Mouse (Mus musculus) stomach, embryonic 16.5 days (tissue): ENCODE measurements around the gene Tango6. TPM values are rescaled to one million over a fixed set of nuclear protein-coding genes. Genes with fewer than 3 reads are reported as not detected.

Source experiments
- ATAC-seq: fragments of 200-750 bp; cut with Nextera tagmentation; 2 replicates; pipeline ENCODE4 v1.8.0; 2017; ENCODE audit warnings: moderate number of reproducible peaks, moderate TSS enrichment; ENCODE audit not compliant: insufficient read depth, low FRiP score
- H3K27ac ChIP-seq: fragments of 300-500 bp; sonication (generic); 2 replicates; pipeline ENCODE4 v1.5.1; 2014; ENCODE audit warnings: low read length
- H3K27me3 ChIP-seq: fragments of 300-500 bp; sonication (generic); 2 replicates; pipeline ENCODE4 v1.6.1; 2014; ENCODE audit warnings: low read length, control low read depth, mixed read lengths; ENCODE audit not compliant: control insufficient read depth, insufficient read depth
- H3K36me3 ChIP-seq: fragments of 300-500 bp; sonication (generic); 2 replicates; pipeline ENCODE4 v1.6.1; 2014; ENCODE audit warnings: low read length; ENCODE audit not compliant: control insufficient read depth, insufficient read depth
- H3K4me1 ChIP-seq: fragments of 300-500 bp; sonication (generic); 2 replicates; pipeline ENCODE4 v1.6.1; 2014; ENCODE audit warnings: low read length, control low read depth, mixed read lengths; ENCODE audit not compliant: control insufficient read depth, insufficient read depth
- H3K4me2 ChIP-seq: fragments of 300-500 bp; sonication (generic); 2 replicates; pipeline ENCODE4 v1.6.1; 2014; ENCODE audit warnings: low read depth, low read length, mixed read lengths
- H3K4me3 ChIP-seq: fragments of 300-500 bp; sonication (generic); replicated peaks from 2 replicates; pipeline ENCODE4 v1.5.1; 2014; ENCODE audit warnings: mild to moderate bottlenecking, low read length
- H3K9ac ChIP-seq: fragments of 300-500 bp; sonication (generic); 2 replicates; pipeline ENCODE4 v1.6.1; 2014; ENCODE audit warnings: low read length
- H3K9me3 ChIP-seq: fragments of 300-500 bp; sonication (generic); replicated peaks from 2 replicates; pipeline ENCODE4 v1.6.1; 2016; ENCODE audit warnings: low read length, control low read depth; ENCODE audit not compliant: control insufficient read depth
- WGBS: fragments of 180-500 bp; shearing (Covaris S2); extraction: QIAGEN DNeasy Blood & Tissue Kit; methylation state at CpG from one replicate; pipeline ENCODE4 v1.1.7; 2014; 5-methylcytosine and 5-hydroxymethylcytosine counted together
- polyA plus RNA-seq: library from polyadenylated mRNA; unstranded; fragments of >200 nt; fragmentation: Nextera tagmentation; extraction: Ambion mirVana; gene quantifications from 2 replicates; pipeline ENCODE4 v1.2.1, GENCODE M21; 2015

Tango6 gene
- polyA plus RNA-seq, 1 experiment from 2014 or later: 9.4 TPM

DNA sequence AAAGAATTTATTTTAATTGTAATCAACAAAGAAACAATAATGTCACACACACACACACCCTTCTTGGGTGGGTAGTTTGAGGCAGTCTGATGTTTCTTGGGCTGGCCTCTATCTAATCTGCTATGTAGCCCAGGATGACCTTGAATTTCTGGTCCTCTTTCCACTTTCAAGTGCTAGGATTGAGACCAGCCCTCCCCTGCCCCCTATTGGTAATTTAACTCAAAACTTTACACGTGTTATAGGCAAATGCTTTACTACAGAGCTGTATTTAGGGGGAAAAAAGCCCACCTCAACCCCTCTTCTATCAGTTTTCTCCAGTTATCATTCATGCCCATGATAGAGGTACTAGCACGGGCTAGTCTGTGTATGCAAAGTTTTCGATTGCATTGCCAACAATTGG is 37.9 kb upstream of the Tango6 start:
- Histone ChIP-seq H3K27me3 (no peaks in the 10 kb centered on the region), H3K4me3 (no peak overlapping the region), H3K4me2 (no peak overlapping the region), H3K4me1 (peaks cover 23% of the 10 kb centered on the region; the same call in 1 of the 2 replicates), H3K9me3 (no peaks in the 10 kb centered on the region), H3K36me3 (no peaks in the 10 kb centered on the region), H3K9ac (no peak overlapping the region), H3K27ac (peak overlapping the region; percentile 94)
- ATAC-seq: no peak
- 65% methylated on average over 3 of the region's 3 CpGs for WGBS

DNA sequence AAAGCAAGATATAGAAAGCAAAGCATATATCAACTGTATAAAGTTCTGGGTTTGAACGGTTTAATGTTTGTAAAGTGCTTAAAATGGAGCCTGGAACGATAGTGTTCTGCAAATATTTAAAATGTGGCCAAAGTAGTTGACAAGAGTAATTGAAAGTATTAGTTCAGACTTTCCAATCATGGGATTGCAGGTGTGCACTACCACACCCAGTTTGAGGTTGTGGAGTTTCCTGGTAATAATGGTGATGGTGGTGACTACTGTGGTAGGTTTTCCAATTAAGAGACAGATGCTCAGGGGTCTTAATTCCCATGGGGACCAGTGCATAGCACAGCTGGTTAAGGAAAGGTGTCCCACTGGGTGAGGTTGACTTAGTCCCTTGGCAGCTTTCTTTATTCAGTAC is 36.7 kb upstream of the Tango6 start:
- ATAC-seq: peak; percentile 38; the same call in 1 of the 2 replicates
- H3K9ac ChIP-seq: no peak overlapping the region
- no peak overlapping the region for H3K4me3 ChIP-seq
- H3K27ac ChIP-seq: peak overlapping the region; percentile 94
- 0 out of 2 replicates have a peak overlapping the region, but pooled peaks have one; percentile 2 for H3K4me2 ChIP-seq
- peaks cover 19% of the 10 kb centered on the region; the same call in 1 of the 2 replicates for H3K4me1 ChIP-seq
- 60% methylated on average over 2 of the region's 2 CpGs for WGBS
- H3K9me3 ChIP-seq: no peaks in the 10 kb centered on the region
- H3K27me3 ChIP-seq: no peaks in the 10 kb centered on the region
- no peaks in the 10 kb centered on the region for H3K36me3 ChIP-seq

DNA sequence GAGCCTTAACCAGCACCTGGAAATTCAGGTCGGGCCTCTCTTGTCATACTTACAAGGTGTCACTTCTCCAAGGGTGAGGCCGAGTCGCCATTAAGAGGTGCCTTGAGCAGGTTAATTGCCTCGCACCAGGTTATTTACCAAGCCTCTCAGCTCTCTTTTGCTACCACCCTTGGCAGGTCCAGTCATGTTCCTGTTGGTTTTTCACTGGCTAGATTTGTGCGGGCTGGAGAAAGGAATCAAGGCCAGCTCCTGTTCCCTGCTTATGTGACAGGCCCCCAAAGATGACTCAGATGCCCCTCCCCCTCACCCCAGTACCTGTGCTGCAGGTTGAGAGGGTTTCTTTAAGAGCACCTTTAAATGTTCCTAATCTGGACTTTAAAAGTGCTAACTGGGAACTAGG is 36.1 kb upstream of the Tango6 start:
- peak; percentile 66 for ATAC-seq
- no peaks in the 10 kb centered on the region for H3K36me3 ChIP-seq
- peaks cover 13% of the 10 kb centered on the region; the same call in 1 of the 2 replicates for H3K4me1 ChIP-seq
- H3K9ac ChIP-seq: no peak overlapping the region
- 48% methylated on average over 5 of the region's 5 CpGs for WGBS
- no peak overlapping the region for H3K4me3 ChIP-seq
- peak overlapping the region; percentile 94 for H3K27ac ChIP-seq
- H3K27me3 ChIP-seq: no peaks in the 10 kb centered on the region
- peak overlapping the region; percentile 27; the same call in 1 of the 2 replicates for H3K4me2 ChIP-seq
- no peaks in the 10 kb centered on the region for H3K9me3 ChIP-seq

DNA sequence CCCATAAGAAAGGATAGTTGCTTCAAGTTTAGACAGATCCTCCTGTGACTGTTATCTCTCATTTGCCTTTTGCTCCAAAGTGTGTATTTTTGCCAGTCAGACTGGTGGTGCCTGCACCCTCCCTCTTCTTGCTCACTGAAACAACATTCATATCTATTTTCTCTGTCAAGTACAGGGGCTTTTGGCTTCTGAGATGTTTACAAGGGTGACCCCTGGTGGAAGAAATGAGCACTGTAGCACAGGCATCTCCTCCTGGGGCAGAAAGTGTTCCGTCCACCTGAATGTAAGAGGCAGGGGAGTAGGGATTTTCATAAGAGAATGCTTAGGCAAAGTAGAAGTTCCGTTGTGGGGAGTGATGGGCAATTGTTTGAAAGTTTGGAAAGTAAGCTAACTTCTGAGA is 35.5 kb upstream of the Tango6 start:
- ATAC-seq: peak; percentile 31; the same call in 1 of the 2 replicates
- 24% methylated on average over 2 of the region's 2 CpGs for WGBS

DNA sequence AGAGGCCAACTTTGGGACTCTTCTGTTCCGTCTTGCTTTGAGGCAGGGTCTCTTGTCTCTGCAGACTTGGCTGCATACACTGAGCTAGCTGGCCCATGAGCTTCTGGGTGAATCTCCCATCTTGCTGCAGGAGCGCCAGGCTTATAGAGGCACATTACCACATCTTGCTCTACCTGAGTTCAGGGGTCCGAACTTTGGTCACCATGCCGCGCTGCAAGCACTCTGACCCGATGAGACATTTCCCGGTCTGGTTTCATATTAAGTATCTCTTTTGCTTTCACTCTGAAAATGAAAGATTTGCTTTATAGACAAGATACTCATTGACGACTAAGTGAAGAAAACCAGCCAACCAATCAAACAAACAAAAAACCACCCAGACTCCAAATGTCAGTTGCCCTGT is 34.4 kb upstream of the Tango6 start:
- no peak overlapping the region for H3K4me3 ChIP-seq
- H3K9ac ChIP-seq: no peak overlapping the region
- H3K9me3 ChIP-seq: no peaks in the 10 kb centered on the region
- no peak overlapping the region for H3K27ac ChIP-seq
- no peaks in the 10 kb centered on the region for H3K36me3 ChIP-seq
- H3K4me2 ChIP-seq: no peak overlapping the region
- no peak for ATAC-seq
- no peaks in the 10 kb centered on the region for H3K27me3 ChIP-seq
- H3K4me1 ChIP-seq: peaks cover 12% of the 10 kb centered on the region; the same call in 1 of the 2 replicates
- 90% methylated on average over 8 of the region's 8 CpGs for WGBS

More for the DNA sequence above, 35.5 kb upstream of the Tango6 start:
- Histone ChIP-seq H3K9me3 (no peaks in the 10 kb centered on the region), H3K27me3 (no peaks in the 10 kb centered on the region), H3K36me3 (no peaks in the 10 kb centered on the region), H3K4me1 (peaks cover 12% of the 10 kb centered on the region; the same call in 1 of the 2 replicates), H3K4me3 (no peak overlapping the region), H3K9ac (no peak overlapping the region), H3K4me2 (peak overlapping the region; percentile 27), H3K27ac (peak overlapping the region; percentile 94)

DNA sequence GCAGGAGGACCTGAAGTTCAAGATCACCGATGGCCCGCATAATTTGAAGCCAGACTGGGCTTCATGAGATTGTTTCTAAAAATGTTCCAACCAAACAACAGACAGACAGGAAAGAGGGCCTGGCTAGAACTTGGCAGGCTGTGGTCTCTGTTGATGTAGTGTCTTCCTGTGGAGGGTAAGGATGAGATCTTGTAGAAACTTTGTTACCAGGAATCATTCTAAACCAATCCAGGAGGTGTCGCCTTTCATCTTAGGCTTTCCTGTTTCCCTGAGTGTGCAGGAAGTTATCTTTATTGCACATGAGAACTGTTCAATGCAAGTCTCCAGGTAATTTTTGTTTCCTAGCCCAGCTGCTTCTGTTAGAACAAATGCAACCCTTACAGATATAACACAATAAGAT is 30.9 kb upstream of the Tango6 start:
- 0 out of 2 replicates have a peak, but pooled peaks cover 2% of the 10 kb centered on the region for H3K4me1 ChIP-seq
- 74% methylated on average over 3 of the region's 3 CpGs for WGBS

DNA sequence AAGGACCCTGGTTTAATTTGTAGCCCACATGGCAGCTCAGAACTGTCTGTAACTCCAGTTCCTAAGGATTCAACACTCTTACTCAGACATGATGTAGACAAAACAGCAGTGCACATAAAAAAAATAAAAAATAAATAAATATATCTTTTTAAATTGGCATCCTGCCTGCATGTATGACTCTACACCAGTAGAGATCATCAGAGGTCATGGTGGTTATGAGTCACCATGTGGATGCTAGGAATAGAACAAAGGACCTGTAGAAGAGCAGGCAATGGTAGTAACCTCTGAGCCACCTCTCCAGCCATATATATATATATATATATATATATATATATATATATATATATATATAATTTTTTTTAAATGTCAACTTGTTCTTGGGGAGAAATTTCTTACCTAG is 26.8 kb upstream of the Tango6 start:
- Histone ChIP-seq H3K4me2 (no peak overlapping the region), H3K4me3 (no peak overlapping the region), H3K36me3 (0 out of 2 replicates have a peak, but pooled peaks cover 5% of the 10 kb centered on the region), H3K9ac (no peak overlapping the region), H3K27ac (no peak overlapping the region), H3K27me3 (no peaks in the 10 kb centered on the region), H3K4me1 (no peaks in the 10 kb centered on the region), H3K9me3 (no peaks in the 10 kb centered on the region)
- ATAC-seq: no peak

More for the DNA sequence above, 30.9 kb upstream of the Tango6 start:
- Histone ChIP-seq H3K36me3 (0 out of 2 replicates have a peak, but pooled peaks cover 5% of the 10 kb centered on the region), H3K27me3 (no peaks in the 10 kb centered on the region), H3K4me3 (no peak overlapping the region), H3K9ac (no peak overlapping the region), H3K4me2 (no peak overlapping the region), H3K27ac (no peak overlapping the region), H3K9me3 (no peaks in the 10 kb centered on the region)
- ATAC-seq: no peak

DNA sequence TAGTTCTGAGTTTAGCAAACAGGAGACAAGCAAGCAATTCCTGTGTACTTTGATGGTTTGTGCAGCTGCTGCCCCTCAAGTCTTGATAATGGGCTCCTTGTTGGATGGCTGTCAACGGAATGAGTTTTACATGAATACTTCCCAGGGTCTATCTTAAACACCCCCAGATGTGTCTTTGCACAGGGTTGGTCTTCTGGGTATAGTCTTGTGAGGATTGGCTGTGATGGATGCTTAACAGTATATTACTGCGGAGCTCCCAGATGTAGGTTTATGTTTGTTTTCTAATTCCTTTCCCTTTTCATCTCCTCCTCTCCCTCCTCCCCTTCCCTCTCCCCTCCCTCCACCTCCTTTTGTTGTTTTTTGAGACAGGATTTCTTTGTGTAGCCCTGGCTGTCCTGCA is 10.1 kb upstream of the Tango6 start:
- no peaks in the 10 kb centered on the region for H3K9me3 ChIP-seq
- no peaks in the 10 kb centered on the region for H3K4me1 ChIP-seq
- no peak overlapping the region for H3K27ac ChIP-seq
- no peak overlapping the region for H3K4me3 ChIP-seq
- no peak for ATAC-seq
- no peak overlapping the region for H3K4me2 ChIP-seq
- no peaks in the 10 kb centered on the region for H3K27me3 ChIP-seq
- 62% methylated on average over 2 of the region's 2 CpGs for WGBS
- no peak overlapping the region for H3K9ac ChIP-seq
- no peaks in the 10 kb centered on the region for H3K36me3 ChIP-seq

DNA sequence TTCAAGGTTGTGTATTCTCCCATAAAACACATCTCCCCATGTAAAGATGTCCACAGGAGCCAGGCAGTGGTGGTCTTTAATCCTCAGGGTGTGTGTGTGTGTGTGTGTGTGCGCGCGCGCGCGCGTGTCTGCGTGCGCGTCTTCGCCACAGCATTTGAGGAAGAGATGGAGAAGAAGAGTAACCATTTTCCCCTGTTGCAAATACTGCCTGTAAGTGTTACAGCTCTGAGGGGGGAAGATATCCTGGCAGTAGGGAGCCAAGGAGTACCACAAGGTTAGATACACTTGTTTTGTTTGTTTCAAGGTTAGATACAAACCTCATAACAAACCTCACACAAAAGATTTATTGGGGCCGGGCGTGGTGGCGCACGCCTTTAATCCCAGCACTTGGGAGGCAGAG is 8.6 kb upstream of the Tango6 start:
- Histone ChIP-seq H3K36me3 (no peaks in the 10 kb centered on the region), H3K4me2 (no peak overlapping the region), H3K9ac (no peak overlapping the region), H3K4me1 (no peaks in the 10 kb centered on the region), H3K27me3 (no peaks in the 10 kb centered on the region), H3K27ac (no peak overlapping the region), H3K4me3 (no peak overlapping the region), H3K9me3 (no peaks in the 10 kb centered on the region)
- ATAC-seq: no peak
- WGBS: 97% methylated on average over 15 of the region's 15 CpGs
